Mouse (Mus musculus): ENCODE measurements around the gene Otoa. TPM values are rescaled to one million over a fixed set of nuclear protein-coding genes. Genes with fewer than 3 reads are reported as not detected.
A peak's percentile ranks its signal among the peaks of the same experiment; 100 is the strongest.

Otoa gene
- polyA plus RNA-seq, 1 experiment from 2014 or later = 0.12 TPM

- WGBS = 83% methylated on average over 5 of the region's 5 CpGs
Observed at GRCm38 (mm10) chr7:121150662-121151061, 69.2 kb downstream of the Otoa start.

GRCm38 (mm10) chr7:121152186-121152585 is 70.7 kb downstream of the Otoa start:
- H3K4me3 ChIP-seq (replicated peaks; ENCODE audit: low read depth, low read length) = no peak overlapping the region
- WGBS = 96% methylated on average over 2 of the region's 2 CpGs
- no peak for ATAC-seq (ENCODE audit: low FRiP score, low TSS enrichment)
- H3K4me2 ChIP-seq (ENCODE audit: low read length) = no peak overlapping the region
- H3K4me1 ChIP-seq (ENCODE audit: control insufficient read depth, insufficient read depth, low read length) = no peaks in the 10 kb centered on the region
- no peaks in the 10 kb centered on the region for H3K9me3 ChIP-seq (ENCODE audit: control insufficient read depth, low read length)
- no peak for DNase-seq
- H3K9ac ChIP-seq (replicated peaks; ENCODE audit: low read length) = no peak overlapping the region
- no peak overlapping the region for H3K27ac ChIP-seq (replicated peaks; ENCODE audit: low read depth, low read length)
- H3K36me3 ChIP-seq (ENCODE audit: control insufficient read depth, insufficient read depth, low read length) = no peaks in the 10 kb centered on the region
- H3K27me3 ChIP-seq (ENCODE audit: control insufficient read depth, insufficient read depth, low read length) = no peaks in the 10 kb centered on the region

More at GRCm38 (mm10) chr7:121150662-121151061, 69.2 kb downstream of the Otoa start:
- Histone ChIP-seq H3K4me1 (ENCODE audit: control insufficient read depth, insufficient read depth, low read length) (no peaks in the 10 kb centered on the region), H3K4me3 (replicated peaks; ENCODE audit: low read depth, low read length) (no peak overlapping the region), H3K9me3 (ENCODE audit: control insufficient read depth, low read length) (no peaks in the 10 kb centered on the region), H3K9ac (replicated peaks; ENCODE audit: low read length) (no peak overlapping the region), H3K27ac (replicated peaks; ENCODE audit: low read depth, low read length) (no peak overlapping the region), H3K27me3 (ENCODE audit: control insufficient read depth, insufficient read depth, low read length) (no peaks in the 10 kb centered on the region), H3K36me3 (ENCODE audit: control insufficient read depth, insufficient read depth, low read length) (no peaks in the 10 kb centered on the region), H3K4me2 (ENCODE audit: low read length) (no peak overlapping the region)
- DNase-seq = no peak
- ATAC-seq (ENCODE audit: low FRiP score, low TSS enrichment) = no peak

DNA sequence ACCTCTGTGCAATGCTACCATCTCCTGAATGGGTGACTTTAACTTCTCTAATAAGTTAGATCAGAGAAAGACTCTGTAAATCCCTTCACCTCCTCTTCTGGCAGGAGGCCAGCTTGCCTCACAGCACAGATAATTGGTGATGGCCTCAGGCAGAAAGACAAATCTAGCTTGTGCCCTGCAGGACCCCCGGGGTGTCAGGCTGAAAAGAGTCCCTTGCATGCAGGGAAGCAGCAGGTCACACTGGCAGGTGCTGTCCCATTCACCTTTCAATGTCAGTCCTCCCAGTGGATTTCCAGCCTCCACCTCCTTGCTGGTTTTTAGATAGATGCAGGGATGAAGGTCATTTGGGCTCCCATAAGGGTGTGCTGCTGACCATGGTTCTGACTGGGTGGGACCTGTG is 84.2 kb downstream of the Otoa start:
- H3K4me3 ChIP-seq (replicated peaks; ENCODE audit: low read depth, low read length) = no peak overlapping the region
- no peaks in the 10 kb centered on the region for H3K27me3 ChIP-seq (ENCODE audit: control insufficient read depth, insufficient read depth, low read length)
- no peaks in the 10 kb centered on the region for H3K36me3 ChIP-seq (ENCODE audit: control insufficient read depth, insufficient read depth, low read length)
- DNase-seq = peak; percentile 78
- no peaks in the 10 kb centered on the region for H3K9me3 ChIP-seq (ENCODE audit: control insufficient read depth, low read length)
- no peak overlapping the region for H3K9ac ChIP-seq (replicated peaks; ENCODE audit: low read length)
- peak; percentile 55; the same call in 1 of the 2 replicates for ATAC-seq (ENCODE audit: low FRiP score, low TSS enrichment)
- no peaks in the 10 kb centered on the region for H3K4me1 ChIP-seq (ENCODE audit: control insufficient read depth, insufficient read depth, low read length)
- 33% methylated on average over 1 of the region's 1 CpGs for WGBS
- H3K27ac ChIP-seq (replicated peaks; ENCODE audit: low read depth, low read length) = no peak overlapping the region
- no peak overlapping the region for H3K4me2 ChIP-seq (ENCODE audit: low read length)

DNA sequence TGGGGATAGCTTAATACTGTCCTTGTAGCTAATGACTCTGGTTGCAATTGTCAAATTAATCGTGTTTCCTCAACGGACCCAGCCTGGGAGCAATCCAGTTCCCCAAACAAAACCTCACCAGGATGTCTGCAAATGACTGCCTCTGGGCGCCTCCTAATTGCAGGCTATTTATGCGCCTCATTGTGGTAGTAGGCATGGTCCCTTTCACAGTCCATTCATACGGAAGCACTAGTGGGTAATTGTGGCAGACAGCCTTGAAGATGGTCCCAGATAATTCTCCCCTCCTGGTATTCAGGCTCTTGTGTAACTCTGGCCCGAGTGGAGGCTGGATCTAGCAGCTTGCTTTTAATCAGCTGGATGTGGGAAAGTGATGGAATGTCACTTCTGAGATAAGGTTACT is 90.4 kb downstream of the Otoa start:
- Histone ChIP-seq H3K4me1 (ENCODE audit: control insufficient read depth, insufficient read depth, low read length) (peaks cover 14% of the 10 kb centered on the region), H3K4me3 (replicated peaks; ENCODE audit: low read depth, low read length) (no peak overlapping the region), H3K27me3 (ENCODE audit: control insufficient read depth, insufficient read depth, low read length) (no peaks in the 10 kb centered on the region), H3K9ac (replicated peaks; ENCODE audit: low read length) (no peak overlapping the region), H3K36me3 (ENCODE audit: control insufficient read depth, insufficient read depth, low read length) (no peaks in the 10 kb centered on the region), H3K4me2 (ENCODE audit: low read length) (no peak overlapping the region), H3K9me3 (ENCODE audit: control insufficient read depth, low read length) (no peaks in the 10 kb centered on the region), H3K27ac (replicated peaks; ENCODE audit: low read depth, low read length) (0 out of 2 replicates have a peak overlapping the region, but pooled peaks have one; percentile 13)
- DNase-seq = peak; percentile 66
- peak; percentile 14; the same call in 1 of the 2 replicates for ATAC-seq (ENCODE audit: low FRiP score, low TSS enrichment)
- WGBS = 4% methylated on average over 6 of the region's 6 CpGs

- H3K9me3 ChIP-seq (ENCODE audit: control insufficient read depth, low read length) = no peaks in the 10 kb centered on the region
- ATAC-seq (ENCODE audit: low FRiP score, low TSS enrichment) = no peak
- H3K27me3 ChIP-seq (ENCODE audit: control insufficient read depth, insufficient read depth, low read length) = no peaks in the 10 kb centered on the region
- no peak overlapping the region for H3K4me2 ChIP-seq (ENCODE audit: low read length)
- H3K27ac ChIP-seq (replicated peaks; ENCODE audit: low read depth, low read length) = no peak overlapping the region
- DNase-seq = no peak
- H3K9ac ChIP-seq (replicated peaks; ENCODE audit: low read length) = no peak overlapping the region
- no peaks in the 10 kb centered on the region for H3K36me3 ChIP-seq (ENCODE audit: control insufficient read depth, insufficient read depth, low read length)
- H3K4me3 ChIP-seq (replicated peaks; ENCODE audit: low read depth, low read length) = no peak overlapping the region
- WGBS = 88% methylated on average over 9 of the region's 9 CpGs
- H3K4me1 ChIP-seq (ENCODE audit: control insufficient read depth, insufficient read depth, low read length) = no peaks in the 10 kb centered on the region
Observed at GRCm38 (mm10) chr7:121187201-121187786, 105.8 kb downstream of the Otoa start.

DNA sequence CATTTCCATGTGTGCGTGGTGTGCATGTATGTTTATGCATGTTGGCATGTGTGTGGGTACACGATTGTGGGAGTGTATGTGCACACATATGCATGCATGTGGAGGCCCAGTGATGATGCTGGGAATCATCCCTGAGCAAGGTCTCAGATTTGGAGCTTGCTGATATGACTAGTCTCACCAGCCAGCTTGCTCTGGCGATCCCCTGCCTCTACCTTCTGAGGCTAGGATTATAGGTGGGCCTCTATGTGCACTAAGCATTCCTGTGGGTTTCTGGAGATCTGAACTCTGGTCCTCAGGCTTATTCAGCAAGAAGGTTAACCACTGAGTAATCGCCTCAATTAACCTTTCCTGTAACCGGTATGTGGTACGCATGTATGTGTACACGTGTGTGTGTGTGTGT is 107.5 kb downstream of the Otoa start:
- no peak overlapping the region for H3K9ac ChIP-seq (replicated peaks; ENCODE audit: low read length)
- H3K27me3 ChIP-seq (ENCODE audit: control insufficient read depth, insufficient read depth, low read length) = no peaks in the 10 kb centered on the region
- no peak overlapping the region for H3K27ac ChIP-seq (replicated peaks; ENCODE audit: low read depth, low read length)
- no peaks in the 10 kb centered on the region for H3K9me3 ChIP-seq (ENCODE audit: control insufficient read depth, low read length)
- no peak overlapping the region for H3K4me3 ChIP-seq (replicated peaks; ENCODE audit: low read depth, low read length)
- no peak overlapping the region for H3K4me2 ChIP-seq (ENCODE audit: low read length)
- 96% methylated on average over 7 of the region's 7 CpGs for WGBS
- ATAC-seq (ENCODE audit: low FRiP score, low TSS enrichment) = no peak
- no peaks in the 10 kb centered on the region for H3K4me1 ChIP-seq (ENCODE audit: control insufficient read depth, insufficient read depth, low read length)
- no peaks in the 10 kb centered on the region for H3K36me3 ChIP-seq (ENCODE audit: control insufficient read depth, insufficient read depth, low read length)
- no peak for DNase-seq

GRCm38 (mm10) chr7:121198933-121199332 is 117.5 kb downstream of the Otoa start:
- H3K9me3 ChIP-seq (ENCODE audit: control insufficient read depth, low read length) = no peaks in the 10 kb centered on the region
- H3K36me3 ChIP-seq (ENCODE audit: control insufficient read depth, insufficient read depth, low read length) = no peaks in the 10 kb centered on the region
- ATAC-seq (ENCODE audit: low FRiP score, low TSS enrichment) = no peak
- DNase-seq = peak; percentile 40
- WGBS = 76% methylated on average over 8 of the region's 8 CpGs
- H3K4me2 ChIP-seq (ENCODE audit: low read length) = no peak overlapping the region
- no peak overlapping the region for H3K27ac ChIP-seq (replicated peaks; ENCODE audit: low read depth, low read length)
- H3K4me3 ChIP-seq (replicated peaks; ENCODE audit: low read depth, low read length) = no peak overlapping the region
- H3K4me1 ChIP-seq (ENCODE audit: control insufficient read depth, insufficient read depth, low read length) = no peaks in the 10 kb centered on the region
- no peaks in the 10 kb centered on the region for H3K27me3 ChIP-seq (ENCODE audit: control insufficient read depth, insufficient read depth, low read length)
- H3K9ac ChIP-seq (replicated peaks; ENCODE audit: low read length) = no peak overlapping the region

DNA sequence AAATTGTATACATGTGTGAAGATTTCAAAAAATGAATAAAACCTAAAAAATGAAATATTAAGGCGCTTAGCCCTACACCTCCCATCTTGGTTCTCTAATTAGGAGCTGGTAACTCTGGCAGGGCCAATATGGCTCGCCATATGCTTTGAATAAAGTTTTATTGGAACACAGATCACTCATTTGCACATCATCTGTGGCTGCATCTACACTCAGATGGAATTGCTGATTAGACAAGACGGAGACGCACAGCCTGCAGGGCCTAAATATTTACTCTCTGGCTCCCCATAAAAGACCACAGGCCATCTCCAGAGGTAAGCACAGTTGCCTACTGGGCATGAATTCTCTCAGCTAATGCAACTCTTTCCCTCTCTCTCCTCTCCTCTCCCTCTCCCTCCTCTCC is 130.4 kb downstream of the Otoa start:
- ATAC-seq (ENCODE audit: low FRiP score, low TSS enrichment) = no peak
- Histone ChIP-seq H3K4me3 (replicated peaks; ENCODE audit: low read depth, low read length) (no peak overlapping the region), H3K9me3 (ENCODE audit: control insufficient read depth, low read length) (no peaks in the 10 kb centered on the region), H3K9ac (replicated peaks; ENCODE audit: low read length) (no peak overlapping the region), H3K4me2 (ENCODE audit: low read length) (no peak overlapping the region), H3K36me3 (ENCODE audit: control insufficient read depth, insufficient read depth, low read length) (no peaks in the 10 kb centered on the region), H3K4me1 (ENCODE audit: control insufficient read depth, insufficient read depth, low read length) (peaks cover 6% of the 10 kb centered on the region; the same call in 1 of the 2 replicates), H3K27me3 (ENCODE audit: control insufficient read depth, insufficient read depth, low read length) (no peaks in the 10 kb centered on the region), H3K27ac (replicated peaks; ENCODE audit: low read depth, low read length) (no peak overlapping the region)
- WGBS = 79% methylated on average over 4 of the region's 4 CpGs
- DNase-seq = no peak
